Mouse (Mus musculus) ES-E14 (cell line): Measurements from ENCODE around the gene Ppp6r2. TPM values are rescaled to one million over a fixed set of nuclear protein-coding genes. Genes with fewer than 3 reads are reported as not detected.
A peak's percentile ranks its signal among the peaks of the same experiment; 100 is the strongest.

Experiments
- DNase-seq: peaks from one replicate; pipeline ENCODE4 v3.0.0-alpha.2; 2013; ENCODE audit warnings: low read depth, low spot score
- H3K27ac ChIP-seq: 2 replicates; pipeline ENCODE4 v1.5.1; 2012; ENCODE audit warnings: low read depth, mild to moderate bottlenecking, low read length, moderate library complexity, mixed read lengths; ENCODE audit not compliant: poor library complexity, insufficient read depth, severe bottlenecking
- H3K36me3 ChIP-seq: 2 replicates; pipeline ENCODE4 v1.6.1; 2012; ENCODE audit warnings: mild to moderate bottlenecking, low read length, moderate library complexity, mixed read lengths; ENCODE audit not compliant: control insufficient read depth, poor library complexity, insufficient read depth, severe bottlenecking
- H3K4me1 ChIP-seq, 2 experiments: fragments of 150-350 bp in 1 of 2; sonication (generic) in 1 of 2; 2 replicates each; pipeline ENCODE4 v1.6.1; 2012; ENCODE audit warnings: low read length in 2 of 2, mild to moderate bottlenecking in 1 of 2, mixed read lengths in 1 of 2; ENCODE audit not compliant: control insufficient read depth in 2 of 2, insufficient read depth in 2 of 2, poor library complexity in 1 of 2
- H3K4me3 ChIP-seq, 2 experiments: fragments of 150-350 bp in 1 of 2; sonication (generic) in 1 of 2; 2 replicates each; pipeline ENCODE4 v1.5.1; 2012; ENCODE audit warnings: low read length in 2 of 2, low read depth in 1 of 2, mild to moderate bottlenecking in 1 of 2, mixed read lengths in 1 of 2; ENCODE audit not compliant: insufficient read depth in 1 of 2, poor library complexity in 1 of 2, severe bottlenecking in 1 of 2
- H3K9ac ChIP-seq: 2 replicates; pipeline ENCODE4 v1.6.1; 2012; ENCODE audit warnings: low read depth, mild to moderate bottlenecking, low read length, mixed read lengths; ENCODE audit not compliant: poor library complexity, insufficient read depth, severe bottlenecking
- H3K9me3 ChIP-seq: fragments of 150-350 bp; sonication (generic); 2 replicates; pipeline ENCODE4 v1.6.1; 2012; ENCODE audit warnings: low read depth, mild to moderate bottlenecking, low read length; ENCODE audit not compliant: control insufficient read depth, insufficient read depth
- CHD2 ChIP-seq: IDR thresholded peaks from 2 replicates; pipeline ENCODE4 v1.6.1; 2014; ENCODE audit warnings: mild to moderate bottlenecking, low read depth, low read length, inconsistent platforms
- HCFC1 ChIP-seq: IDR thresholded peaks from 2 replicates; pipeline ENCODE4 v1.6.1; 2012; ENCODE audit warnings: low read length, inconsistent platforms, borderline replicate concordance; ENCODE audit not compliant: insufficient read depth
- MAFK ChIP-seq: IDR thresholded peaks from 2 replicates; pipeline ENCODE4 v1.6.1; 2014; ENCODE audit warnings: mild to moderate bottlenecking, low read depth, low read length, inconsistent platforms; ENCODE audit not compliant: insufficient read depth
- ZC3H11A ChIP-seq: IDR thresholded peaks from 2 replicates; pipeline ENCODE4 v1.6.1; 2012; ENCODE audit warnings: low read depth, mild to moderate bottlenecking, inconsistent platforms, low read length, borderline replicate concordance
- ZNF384 ChIP-seq: IDR thresholded peaks from 2 replicates; pipeline ENCODE4 v1.6.1; 2012; ENCODE audit warnings: low read depth, low read length, inconsistent platforms
- in situ Hi-C, 2 experiments: fragments of 600-800 bp; cut with MboI; formaldehyde crosslinking; loops; one replicate each; pipeline ENCODE4 v1.15.1; 2025; ENCODE audit warnings: low sequenced_read_pairs in 2 of 2, inconsistent platforms in 1 of 2; ENCODE audit not compliant: unreplicated experiment in 2 of 2
- total RNA-seq: library from RNA; depleted of rRNA; stranded (reverse); fragments of 300-350 nt; gene quantifications from 2 replicates; pipeline ENCODE4 v1.2.3, GENCODE M21; 2012

Ppp6r2 gene
- total RNA-seq, 1 experiment = 8.6 TPM

DNA sequence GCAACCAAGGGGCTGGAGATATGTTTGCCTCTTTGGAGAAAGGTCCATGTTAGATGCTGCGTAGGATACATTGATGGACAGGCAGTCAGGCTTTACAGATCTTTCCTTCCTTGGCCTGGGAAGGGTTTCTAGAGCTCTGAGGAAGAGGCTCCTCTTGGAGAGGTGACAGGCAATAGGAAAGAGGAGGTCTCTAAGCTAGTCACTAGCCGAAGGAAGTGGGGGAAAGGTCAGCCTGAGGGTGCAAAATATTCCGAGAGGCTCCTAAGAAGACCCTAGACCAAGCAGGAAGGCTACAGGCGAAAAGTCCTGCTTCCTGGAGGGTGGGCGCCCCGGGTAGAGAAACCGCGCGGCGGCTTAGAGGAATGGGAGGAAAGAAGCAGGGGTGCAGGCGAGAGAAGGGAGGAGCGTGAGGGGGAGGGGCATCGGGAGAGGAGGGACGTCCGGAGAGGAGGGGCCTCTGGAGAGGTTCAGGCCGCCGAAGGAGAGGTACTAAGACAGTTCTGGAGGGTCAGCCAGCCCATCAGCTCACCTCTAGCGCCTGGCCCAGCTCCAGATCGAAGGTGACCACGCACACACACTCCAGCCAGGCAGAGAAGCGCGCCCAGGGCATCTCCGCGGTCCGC is 15.6 kb upstream of the Ppp6r2 start:
- TF ChIP-seq ZC3H11A (no peak), CHD2 (no peak), MAFK (no peak), ZNF384 (no peak), HCFC1 (no peak)
- no peaks in the 10 kb centered on the region; a peak in 1 of 4 replicates for H3K4me1 ChIP-seq
- in situ Hi-C loops = no loop called here
- H3K27ac ChIP-seq = peak overlapping the region; percentile 86
- peak; percentile 83 for DNase-seq
- no peaks in the 10 kb centered on the region for H3K9me3 ChIP-seq
- peaks cover 5% of the 10 kb centered on the region; the same call in 1 of the 2 replicates for H3K36me3 ChIP-seq
- peak overlapping the region; percentile 95 for H3K4me3 ChIP-seq
- peak overlapping the region; percentile 95 for H3K9ac ChIP-seq

DNA sequence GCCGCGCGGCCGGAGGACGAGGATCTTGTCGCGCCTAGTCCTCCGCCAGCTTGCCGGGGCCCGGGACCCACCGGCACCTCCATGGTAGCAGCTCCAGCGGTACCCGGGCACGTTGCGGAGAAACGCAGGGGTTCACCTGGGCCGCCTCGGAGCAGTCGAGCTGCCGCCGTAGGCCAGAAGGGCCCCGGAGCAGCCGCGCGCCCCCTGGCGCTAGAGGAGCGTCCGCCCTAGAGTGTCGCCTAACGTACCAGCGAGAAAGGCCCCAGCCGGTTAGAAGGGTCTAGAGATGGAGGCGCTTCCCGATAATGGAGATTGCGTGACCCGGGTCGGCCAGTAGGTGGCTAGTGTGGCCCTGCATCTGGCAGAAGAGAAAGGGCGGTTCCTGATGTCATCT is 15.0 kb upstream of the Ppp6r2 start, which contains the start of gene Dennd6b:
Gene Dennd6b, minus strand, starts transcription at position 184 of the 394 bp plus-strand sequence.
- TF ChIP-seq ZC3H11A (0 out of 2 replicates have a peak, but pooled peaks have one; percentile 22), ZNF384 (0 out of 2 replicates have a peak, but pooled peaks have one; percentile 43), MAFK (0 out of 2 replicates have a peak, but pooled peaks have one; percentile 9), CHD2 (no peak), HCFC1 (peak; percentile 69; the same call in 1 of the 2 replicates)
- peak within 1 kb of the TSS; percentile 95 for H3K9ac ChIP-seq

DNA sequence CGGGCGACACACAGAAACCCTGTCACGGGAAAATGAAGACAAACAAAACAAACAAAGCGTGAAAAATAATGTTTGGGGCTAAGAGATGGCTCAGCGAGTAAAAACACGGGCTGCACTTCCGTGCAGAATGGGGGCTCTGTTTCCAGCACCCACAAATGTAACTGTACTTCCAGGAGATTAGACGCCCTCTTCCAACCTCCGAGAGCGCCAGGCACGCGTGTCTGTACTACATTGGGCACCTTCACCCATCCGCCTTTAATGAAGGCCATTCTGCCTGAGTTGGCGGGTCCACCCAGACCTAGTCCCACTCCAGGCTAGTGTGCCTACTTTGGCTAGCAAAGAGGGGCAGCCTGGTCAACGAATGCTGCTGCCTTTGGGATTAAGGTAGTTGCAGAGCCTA is 14.3 kb upstream of the Ppp6r2 start:
- in situ Hi-C loops = no loop called here

More for the DNA sequence above, 15.0 kb upstream of the Ppp6r2 start, which contains the start of gene Dennd6b:
- no peaks in the 10 kb centered on the region; a peak in 1 of 4 replicates for H3K4me1 ChIP-seq
- peak; percentile 96 for DNase-seq
- in situ Hi-C loops = no loop called here
- peaks cover 4% of the 10 kb centered on the region; the same call in 1 of the 2 replicates for H3K36me3 ChIP-seq
- H3K9me3 ChIP-seq = no peaks in the 10 kb centered on the region
- peak within 1 kb of the TSS; percentile 86 for H3K27ac ChIP-seq
- H3K4me3 ChIP-seq = peak within 1 kb of the TSS; percentile 95

DNA sequence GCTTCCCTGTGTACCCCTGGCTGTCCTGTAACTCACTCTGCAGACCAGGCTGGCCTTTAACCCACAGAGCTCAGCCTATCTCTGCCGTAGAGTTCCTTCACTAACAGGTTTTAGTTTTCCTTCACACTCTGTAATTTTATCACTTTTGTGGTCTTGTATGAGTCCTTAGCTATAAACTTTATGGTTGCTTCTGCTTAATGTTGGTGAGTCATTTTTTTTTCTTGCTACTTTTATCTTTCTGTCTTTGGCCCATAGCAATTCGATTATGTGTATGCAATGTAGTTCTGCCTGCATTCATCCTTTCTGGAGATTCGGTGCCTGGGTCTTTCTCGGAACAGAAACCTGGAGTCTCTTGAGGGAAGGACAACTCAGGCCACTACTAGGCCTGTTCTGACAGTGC is 3.9 kb upstream of the Ppp6r2 start:
- Histone ChIP-seq H3K4me3 (no peak overlapping the region), H3K36me3 (no peaks in the 10 kb centered on the region), H3K9ac (no peak overlapping the region), H3K27ac (no peak overlapping the region), H3K4me1 (peaks cover 0 to 8% of the 10 kb centered on the region in 2 experiments; a peak in 2 of 4 replicates), H3K9me3 (no peaks in the 10 kb centered on the region)
- TF ChIP-seq HCFC1 (no peak), MAFK (no peak), ZC3H11A (no peak), CHD2 (no peak), ZNF384 (no peak)
- no peak for DNase-seq
- in situ Hi-C loops = no loop called here

More for the DNA sequence above, 14.3 kb upstream of the Ppp6r2 start:
- Histone ChIP-seq H3K4me3 (peak overlapping the region; percentile 95; a peak in 3 of 4 replicates), H3K9me3 (no peaks in the 10 kb centered on the region), H3K36me3 (peaks cover 4% of the 10 kb centered on the region; the same call in 1 of the 2 replicates), H3K9ac (peak overlapping the region; percentile 29; the same call in 1 of the 2 replicates), H3K4me1 (no peaks in the 10 kb centered on the region; a peak in 1 of 4 replicates), H3K27ac (no peak overlapping the region)
- TF ChIP-seq ZC3H11A = no peak
- TF ChIP-seq HCFC1 = no peak
- no peak for TF ChIP-seq CHD2
- no peak for TF ChIP-seq MAFK
- TF ChIP-seq ZNF384 = no peak
- DNase-seq = no peak
